Mouse (Mus musculus): ENCODE data around the gene Acin1. TPM values are rescaled to one million over a fixed set of nuclear protein-coding genes. Genes with fewer than 3 reads are reported as not detected.
A peak's percentile ranks its signal among the peaks of the same experiment; 100 is the strongest.

The Acin1 gene
- polyA plus RNA-seq, 1 experiment: 332 TPM

- no peak for TF ChIP-seq CTCF (IDR thresholded peaks at IDR 0.05; ENCODE audit: borderline replicate concordance, extremely low read depth, insufficient read depth, insufficient read length)
- no peak for TF ChIP-seq POLR2A (IDR thresholded peaks at IDR 0.05; ENCODE audit: borderline replicate concordance, extremely low read depth, insufficient read depth, insufficient read length, poor library complexity, severe bottlenecking)
- no peak for DNase-seq (ENCODE audit: low read depth)
Measured at GRCm38 (mm10) chr14:54603686-54604085, 83.0 kb downstream of the Acin1 start.

GRCm38 (mm10) chr14:54603038-54603654 is 83.6 kb downstream of the Acin1 start:
- DNase-seq (ENCODE audit: low read depth): peak; percentile 99
- TF ChIP-seq POLR2A (IDR thresholded peaks at IDR 0.05; ENCODE audit: borderline replicate concordance, extremely low read depth, insufficient read depth, insufficient read length, poor library complexity, severe bottlenecking): peak; percentile 97
- no peak for TF ChIP-seq CTCF (IDR thresholded peaks at IDR 0.05; ENCODE audit: borderline replicate concordance, extremely low read depth, insufficient read depth, insufficient read length)

- DNase-seq (ENCODE audit: low read depth): no peak
- no peak for TF ChIP-seq CTCF (IDR thresholded peaks at IDR 0.05; ENCODE audit: borderline replicate concordance, extremely low read depth, insufficient read depth, insufficient read length)
- TF ChIP-seq POLR2A (IDR thresholded peaks at IDR 0.05; ENCODE audit: borderline replicate concordance, extremely low read depth, insufficient read depth, insufficient read length, poor library complexity, severe bottlenecking): no peak
Measured at GRCm38 (mm10) chr14:54602613-54603012, 84.1 kb downstream of the Acin1 start.

- no peak for DNase-seq (ENCODE audit: low read depth)
- TF ChIP-seq CTCF (IDR thresholded peaks at IDR 0.05; ENCODE audit: borderline replicate concordance, extremely low read depth, insufficient read depth, insufficient read length) (no peak), POLR2A (IDR thresholded peaks at IDR 0.05; ENCODE audit: borderline replicate concordance, extremely low read depth, insufficient read depth, insufficient read length, poor library complexity, severe bottlenecking) (no peak)
Measured at GRCm38 (mm10) chr14:54601601-54602000, 85.1 kb downstream of the Acin1 start.

GRCm38 (mm10) chr14:54597084-54597483 is 89.6 kb downstream of the Acin1 start:
- TF ChIP-seq POLR2A (IDR thresholded peaks at IDR 0.05; ENCODE audit: borderline replicate concordance, extremely low read depth, insufficient read depth, insufficient read length, poor library complexity, severe bottlenecking) (no peak), CTCF (IDR thresholded peaks at IDR 0.05; ENCODE audit: borderline replicate concordance, extremely low read depth, insufficient read depth, insufficient read length) (peak; percentile 49; the same call in 1 of the 2 replicates)

GRCm38 (mm10) chr14:54594631-54595414 is 91.9 kb downstream of the Acin1 start:
- peak; percentile 53 for DNase-seq (ENCODE audit: low read depth)
- no peak for TF ChIP-seq POLR2A (IDR thresholded peaks at IDR 0.05; ENCODE audit: borderline replicate concordance, extremely low read depth, insufficient read depth, insufficient read length, poor library complexity, severe bottlenecking)
- no peak for TF ChIP-seq CTCF (IDR thresholded peaks at IDR 0.05; ENCODE audit: borderline replicate concordance, extremely low read depth, insufficient read depth, insufficient read length)

More at GRCm38 (mm10) chr14:54597084-54597483, 89.6 kb downstream of the Acin1 start:
- no peak for DNase-seq (ENCODE audit: low read depth)

- TF ChIP-seq CTCF (IDR thresholded peaks at IDR 0.05; ENCODE audit: borderline replicate concordance, extremely low read depth, insufficient read depth, insufficient read length) (peak; percentile 34; the same call in 1 of the 2 replicates), POLR2A (IDR thresholded peaks at IDR 0.05; ENCODE audit: borderline replicate concordance, extremely low read depth, insufficient read depth, insufficient read length, poor library complexity, severe bottlenecking) (no peak)
- no peak for DNase-seq (ENCODE audit: low read depth)
Measured at GRCm38 (mm10) chr14:54594055-54594454, 92.7 kb downstream of the Acin1 start.

GRCm38 (mm10) chr14:54592319-54592934 is 94.3 kb downstream of the Acin1 start:
- no peak for TF ChIP-seq CTCF (IDR thresholded peaks at IDR 0.05; ENCODE audit: borderline replicate concordance, extremely low read depth, insufficient read depth, insufficient read length)
- TF ChIP-seq POLR2A (IDR thresholded peaks at IDR 0.05; ENCODE audit: borderline replicate concordance, extremely low read depth, insufficient read depth, insufficient read length, poor library complexity, severe bottlenecking): no peak
- peak; percentile 17 for DNase-seq (ENCODE audit: low read depth)

Other genes starting within 250 kb of the Acin1 start
- 39.6 and 41.5 TPM in 2 replicates for gene Lrp10, start 222.8 kb downstream of the Acin1 start, polyA plus RNA-seq (2012; rRNA removed)
- gene Rem2, start 210.8 kb downstream of the Acin1 start, polyA plus RNA-seq (2012; rRNA removed): 24.7 and 31.3 TPM in 2 replicates
- 88.7 and 95.5 TPM in 2 replicates for gene Prmt5, start 169.4 kb downstream of the Acin1 start, polyA plus RNA-seq (2012; rRNA removed)
- gene Haus4, start 132.3 kb downstream of the Acin1 start, polyA plus RNA-seq (2012; rRNA removed): 15.5 and 18.8 TPM in 2 replicates
- gene Ajuba, start 109.4 kb downstream of the Acin1 start, polyA plus RNA-seq (2012; rRNA removed): 17.6 and 17.9 TPM in 2 replicates
- 12.8 and 14.5 TPM in 2 replicates for gene 4931414P19Rik, start 80.9 kb downstream of the Acin1 start, polyA plus RNA-seq (2012; rRNA removed)
- gene Psmb5, start 68.9 kb downstream of the Acin1 start, polyA plus RNA-seq (2012; rRNA removed): 257 and 335 TPM in 2 replicates
- 0.07 TPM in 1 of 2 replicates, not detected in the other for gene Psmb11, start 65.5 kb downstream of the Acin1 start, polyA plus RNA-seq (2012; rRNA removed)
- gene Gm17606, start 46.0 kb downstream of the Acin1 start, polyA plus RNA-seq (2012; rRNA removed): not detected in 2 replicates
- gene Cdh24, start 45.6 kb downstream of the Acin1 start, polyA plus RNA-seq (2012; rRNA removed): 73.5 and 75.5 TPM in 2 replicates
- 64.6 and 76.7 TPM in 2 replicates for gene 1700123O20Rik, start 715 bp downstream of the Acin1 start, polyA plus RNA-seq (2012; rRNA removed)
- 0.05 and 0.14 TPM in 2 replicates for gene Gm29776, start 11.9 kb upstream of the Acin1 start, polyA plus RNA-seq (2012; rRNA removed)
- gene Cebpe, start 25.2 kb upstream of the Acin1 start, polyA plus RNA-seq (2012; rRNA removed): 0.09 and 0.27 TPM in 2 replicates
- gene Slc7a8, start 95.0 kb upstream of the Acin1 start, polyA plus RNA-seq (2012; rRNA removed): 8.9 and 14.6 TPM in 2 replicates
- gene Rnf212b, start 127.2 kb upstream of the Acin1 start, polyA plus RNA-seq (2012; rRNA removed): 0.06 TPM in 1 of 2 replicates, not detected in the other
- 7.4 and 11.4 TPM in 2 replicates for gene Homez, start 184.0 kb upstream of the Acin1 start, polyA plus RNA-seq (2012; rRNA removed)
- 13.7 and 21.9 TPM in 2 replicates for gene Ppp1r3e, start 190.6 kb upstream of the Acin1 start, polyA plus RNA-seq (2012; rRNA removed)
- 39.5 and 47.2 TPM in 2 replicates for gene Bcl2l2, start 196.4 kb upstream of the Acin1 start, polyA plus RNA-seq (2012; rRNA removed)
- 0.12 and 1.3 TPM in 2 replicates for gene Gm20521, start 196.5 kb upstream of the Acin1 start, polyA plus RNA-seq (2012; rRNA removed)
- 517 and 822 TPM in 2 replicates for gene Pabpn1, start 205.6 kb upstream of the Acin1 start, polyA plus RNA-seq (2012; rRNA removed)
- gene Slc22a17, start 226.2 kb upstream of the Acin1 start, polyA plus RNA-seq (2012; rRNA removed): 466 and 718 TPM in 2 replicates
- gene Efs, start 239.2 kb upstream of the Acin1 start, polyA plus RNA-seq (2012; rRNA removed): 30.9 and 35.3 TPM in 2 replicates
- gene Il25, start 245.8 kb upstream of the Acin1 start, polyA plus RNA-seq (2012; rRNA removed): 0.27 and 0.57 TPM in 2 replicates
- gene Cmtm5, start 249.3 kb upstream of the Acin1 start, polyA plus RNA-seq (2012; rRNA removed): 3.8 and 6.1 TPM in 2 replicates

Data from brain, embryonic 14.5 days (tissue).